Mouse (Mus musculus): ENCODE data around the gene Dcaf7. TPM values are rescaled to one million over a fixed set of nuclear protein-coding genes. Genes with fewer than 3 reads are reported as not detected.
A peak's percentile ranks its signal among the peaks of the same experiment; 100 is the strongest.
"Not testable (repeated sequence)": the region's sequence is repeated elsewhere in the genome, so short reads cannot be mapped to it uniquely, and the experiment has no call there.

Gene Dcaf7
- total RNA-seq (2021), result 50.3 and 58.0 TPM in 2 replicates
- long read RNA-seq, experiment 1, full-length matches to known transcripts, result 16 of 29 reads
- long read RNA-seq, experiment 1, partial matches to known transcripts, result 1 of 29 reads
- long read RNA-seq, experiment 1, other reads (novel, unspliced or antisense), result 12 of 29 reads
- long read RNA-seq, experiment 2, full-length matches to known transcripts, result 10 of 22 reads
- long read RNA-seq, experiment 2, partial matches to known transcripts, result 0 of 22 reads
- long read RNA-seq, experiment 2, other reads (novel, unspliced or antisense), result 12 of 22 reads

DNA sequence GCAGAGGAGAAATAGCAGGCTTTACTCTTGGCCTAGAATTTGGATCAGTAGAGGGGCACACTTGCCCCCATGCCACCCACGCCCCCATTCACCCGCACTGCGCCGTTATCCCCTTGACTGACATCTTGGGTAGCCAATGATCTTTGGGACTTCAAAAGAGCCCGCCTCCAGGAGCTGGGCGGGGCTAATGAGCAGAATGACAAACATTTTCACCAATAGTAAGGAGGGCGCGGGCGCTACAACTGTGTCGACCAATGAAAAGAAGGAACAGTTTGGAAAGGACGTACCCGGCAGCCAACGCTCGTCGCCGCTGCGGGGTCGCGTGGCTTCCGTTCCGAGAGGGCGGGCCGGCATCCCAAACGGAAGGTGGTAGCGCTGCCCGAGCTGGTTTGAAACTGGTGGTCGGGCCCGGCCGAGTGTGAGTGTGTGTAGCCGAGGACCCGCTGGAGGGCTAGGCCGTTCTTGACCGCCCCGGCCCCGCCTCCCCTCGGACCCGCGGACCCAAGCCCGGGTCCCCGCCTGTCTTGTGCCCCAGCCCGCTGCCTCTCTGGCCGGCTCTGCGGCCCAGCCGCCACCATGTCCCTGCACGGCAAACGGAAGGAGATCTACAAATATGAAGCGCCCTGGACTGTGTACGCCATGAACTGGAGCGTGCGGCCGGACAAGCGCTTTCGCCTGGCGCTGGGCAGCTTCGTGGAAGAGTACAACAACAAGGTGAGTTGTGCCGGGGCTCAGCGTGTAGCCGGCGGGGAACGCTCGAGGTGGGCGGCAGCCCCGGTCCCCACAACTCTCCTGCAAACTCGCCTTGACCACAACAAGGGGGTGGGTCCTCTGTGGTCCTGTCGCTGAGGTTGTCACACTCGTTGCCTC is at the start of gene Dcaf7:
Gene Dcaf7, plus strand, starts transcription at position 325 of the 870 bp plus-strand sequence.
- DNase-seq, result peak; percentile 97

DNA sequence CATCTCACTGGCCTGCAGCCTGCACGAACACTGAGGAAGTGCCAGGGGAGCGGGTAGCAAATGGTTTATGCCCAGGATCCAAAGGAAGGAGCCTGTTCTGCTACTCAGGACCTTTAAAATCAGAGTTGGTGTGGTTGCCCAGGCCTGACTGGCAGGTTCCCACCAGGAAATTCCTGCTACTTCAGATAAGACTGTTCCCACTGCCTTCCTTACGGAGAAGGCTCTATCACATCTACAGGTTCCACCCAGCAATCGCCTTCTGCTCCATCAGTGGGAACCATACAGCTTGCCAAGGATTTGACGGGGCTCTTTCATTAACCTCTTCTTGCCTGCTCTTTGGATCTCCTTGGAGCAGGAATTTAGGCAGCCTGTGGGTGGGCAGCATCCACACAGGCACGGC is 49.2 kb upstream of the Dcaf7 start:
- no peak for DNase-seq

DNA sequence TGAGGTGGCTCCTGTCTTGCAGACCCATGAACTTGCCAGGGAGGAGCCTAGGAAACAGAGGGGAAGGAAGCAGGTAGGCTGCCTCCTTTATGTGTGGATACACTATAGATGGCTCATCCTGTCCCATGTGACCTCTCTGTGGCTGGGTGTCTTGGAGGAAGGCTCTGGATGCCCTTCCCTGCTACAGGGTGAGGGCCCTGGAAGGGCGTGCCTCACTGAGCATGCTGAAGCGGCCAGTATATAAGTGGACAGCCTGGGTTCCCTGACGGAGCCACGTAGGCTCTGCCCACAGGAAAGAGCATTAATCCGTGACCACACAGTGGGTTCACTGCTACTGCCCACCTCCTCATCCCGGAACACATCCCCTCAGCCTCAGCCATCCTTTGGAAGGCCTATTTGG is 47.2 kb upstream of the Dcaf7 start:
- no peak for DNase-seq

DNA sequence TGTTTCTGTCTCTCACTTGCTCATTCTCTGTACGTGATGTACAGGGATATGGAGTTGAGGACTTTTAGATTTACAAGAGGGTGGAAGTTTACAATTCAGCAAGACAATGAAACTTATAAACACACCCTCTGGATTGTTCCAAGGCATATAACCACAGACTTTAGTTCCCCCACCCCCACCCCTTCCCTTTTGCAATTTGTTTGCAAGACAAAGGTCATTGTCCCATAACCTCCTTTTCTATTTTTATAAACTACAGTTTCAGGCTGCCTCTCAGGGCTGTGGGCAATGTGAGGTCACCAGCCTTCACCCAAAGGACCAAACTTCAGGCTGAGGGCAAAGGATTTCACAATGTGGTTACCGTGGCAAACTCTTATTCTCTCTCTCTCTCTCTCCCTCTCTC is 46.4 kb upstream of the Dcaf7 start:
- peak; percentile 31 for DNase-seq

DNA sequence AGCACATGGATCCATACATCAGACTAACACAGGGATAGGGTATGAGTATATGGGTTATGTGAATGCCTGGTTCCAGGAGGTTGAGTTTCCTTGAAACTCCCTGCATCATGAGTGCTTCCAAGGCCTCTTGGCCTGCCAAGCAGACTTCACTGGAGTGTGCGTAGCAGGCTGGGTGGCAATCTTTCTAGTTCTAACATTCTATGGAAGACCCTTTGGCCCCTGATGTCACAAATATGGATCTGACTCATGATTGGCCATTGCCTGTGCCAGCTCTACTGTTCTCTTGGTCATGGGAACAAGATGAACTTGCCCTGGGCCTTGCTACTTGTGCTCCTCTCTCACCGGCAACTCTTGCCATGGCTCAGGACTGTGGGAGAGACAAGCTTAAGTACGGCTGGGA is 42.3 kb upstream of the Dcaf7 start, which contains the start of gene Ace3:
Gene Ace3, plus strand, starts transcription at position 301 of the 400 bp plus-strand sequence.
- no peak for DNase-seq

DNA sequence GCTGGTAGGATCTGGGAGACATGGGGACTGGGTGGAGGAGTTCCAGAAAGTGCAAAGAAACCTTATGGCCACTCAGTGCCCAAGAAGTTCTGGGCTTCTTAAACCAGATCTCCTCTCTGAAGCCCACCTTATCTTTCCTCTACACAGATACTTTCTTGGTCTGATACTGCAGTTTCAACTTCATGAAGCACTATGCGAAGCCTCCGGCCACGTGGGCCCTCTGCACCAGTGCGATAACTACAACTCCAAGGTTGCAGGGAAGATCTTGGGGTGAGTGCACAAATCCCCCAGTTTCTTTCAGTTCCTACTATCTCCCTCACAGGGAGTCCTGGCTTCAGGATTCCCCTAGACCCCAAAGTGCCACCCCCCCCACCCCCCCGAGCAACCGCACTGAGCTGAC is 36.6 kb upstream of the Dcaf7 start:
- no peak for DNase-seq

DNA sequence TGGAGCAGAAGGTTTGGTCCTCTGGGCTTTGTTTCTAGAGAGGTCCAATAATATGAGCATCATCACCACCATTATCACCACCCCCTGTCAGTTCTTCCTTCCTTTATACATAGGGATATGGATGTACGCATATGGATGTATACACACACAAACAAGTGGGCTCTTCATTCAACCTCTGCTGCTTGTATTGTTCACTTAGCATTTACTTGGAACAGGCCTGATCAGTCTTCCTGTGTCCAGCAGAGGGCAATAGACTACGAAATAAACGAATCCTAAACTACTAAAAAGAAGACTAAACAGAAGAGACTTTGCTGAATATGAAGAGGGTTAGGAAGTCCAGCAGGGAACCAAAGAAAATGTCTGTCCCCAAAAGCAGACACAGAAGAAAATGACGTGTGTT is 35.0 kb upstream of the Dcaf7 start:
- DNase-seq, result no peak

DNA sequence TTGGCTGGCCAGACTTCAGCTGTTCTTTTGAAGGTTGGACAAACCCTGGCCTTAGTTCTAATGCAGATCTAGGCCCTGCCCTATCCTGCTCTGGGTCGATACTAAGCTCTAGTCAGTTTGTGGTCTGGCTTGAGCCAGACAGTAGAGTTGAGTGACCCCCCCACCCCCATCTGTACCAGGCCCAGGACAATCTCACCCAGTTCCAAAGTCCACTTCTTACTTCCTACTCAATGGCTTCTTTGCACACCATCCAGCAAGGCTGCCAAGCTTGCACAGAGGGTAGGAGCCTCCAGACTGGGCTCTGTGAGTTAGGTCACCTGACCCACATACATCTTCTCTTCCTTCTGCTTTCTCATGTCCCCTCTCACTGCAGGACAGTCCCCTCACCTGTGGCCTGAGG is 32.1 kb upstream of the Dcaf7 start:
- DNase-seq, result no peak

DNA sequence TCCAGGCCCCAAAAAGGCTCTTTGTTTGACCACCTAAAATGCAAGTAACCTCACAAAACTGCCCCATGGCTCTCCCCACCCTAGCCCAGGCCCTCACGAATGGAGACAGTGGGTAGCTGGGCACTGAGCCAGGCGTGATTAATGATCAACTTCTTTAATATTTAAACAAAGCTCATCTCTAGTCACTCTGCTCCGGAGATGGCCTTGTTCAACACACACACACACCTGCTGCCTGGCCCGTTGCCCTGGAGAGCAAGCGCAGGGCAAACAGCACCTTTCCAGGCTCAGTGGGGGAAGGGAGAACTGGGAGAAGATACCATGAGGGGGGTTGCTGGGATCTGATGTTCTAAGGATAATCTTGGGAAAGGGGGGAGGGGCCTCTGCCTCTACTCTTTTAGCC is 30.7 kb upstream of the Dcaf7 start:
- DNase-seq, result no peak

DNA sequence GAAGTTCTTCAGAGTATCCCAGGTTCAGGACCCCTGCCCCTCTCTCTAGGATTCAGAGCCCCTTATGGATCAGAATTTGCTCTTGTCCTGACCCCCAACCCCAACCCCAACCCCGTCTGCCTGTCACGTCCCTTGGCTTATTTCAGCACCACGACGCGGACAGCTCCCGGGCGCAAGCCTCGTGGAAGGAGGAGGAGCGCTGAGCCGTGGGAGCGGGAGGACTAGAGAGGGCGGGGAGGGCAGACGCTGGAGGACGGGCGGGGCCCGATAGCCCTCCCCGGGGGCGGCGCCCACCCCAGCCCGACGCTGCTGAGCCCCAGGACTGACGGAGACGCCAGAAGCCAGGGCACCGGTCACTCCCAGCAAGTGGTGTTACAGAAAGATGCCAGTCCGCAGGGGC is 28.9 kb upstream of the Dcaf7 start, which contains the start of gene Kcnh6:
Gene Kcnh6, plus strand, starts transcription at position 304 of the 400 bp plus-strand sequence.
- DNase-seq, result peak; percentile 88

DNA sequence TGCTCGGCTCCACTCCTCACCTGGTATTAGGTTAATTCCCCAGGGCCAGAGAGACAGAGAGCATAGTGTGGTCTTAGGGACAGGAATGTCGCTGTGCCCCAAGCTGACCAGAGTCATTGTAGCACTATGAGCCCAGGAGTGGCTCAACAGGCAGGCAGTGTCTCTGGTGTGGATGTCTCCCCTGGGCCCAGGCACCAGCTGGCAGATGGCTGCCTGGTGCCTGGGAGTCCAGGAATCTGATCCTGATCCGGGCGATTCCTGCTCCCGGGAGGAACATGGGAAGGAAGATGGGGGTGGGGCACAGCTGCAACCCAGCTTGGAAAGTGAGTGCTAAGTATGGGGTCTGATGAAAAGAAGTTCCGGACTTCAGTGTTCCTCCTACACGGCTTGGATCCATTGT is 24.0 kb upstream of the Dcaf7 start:
- DNase-seq, result no peak

DNA sequence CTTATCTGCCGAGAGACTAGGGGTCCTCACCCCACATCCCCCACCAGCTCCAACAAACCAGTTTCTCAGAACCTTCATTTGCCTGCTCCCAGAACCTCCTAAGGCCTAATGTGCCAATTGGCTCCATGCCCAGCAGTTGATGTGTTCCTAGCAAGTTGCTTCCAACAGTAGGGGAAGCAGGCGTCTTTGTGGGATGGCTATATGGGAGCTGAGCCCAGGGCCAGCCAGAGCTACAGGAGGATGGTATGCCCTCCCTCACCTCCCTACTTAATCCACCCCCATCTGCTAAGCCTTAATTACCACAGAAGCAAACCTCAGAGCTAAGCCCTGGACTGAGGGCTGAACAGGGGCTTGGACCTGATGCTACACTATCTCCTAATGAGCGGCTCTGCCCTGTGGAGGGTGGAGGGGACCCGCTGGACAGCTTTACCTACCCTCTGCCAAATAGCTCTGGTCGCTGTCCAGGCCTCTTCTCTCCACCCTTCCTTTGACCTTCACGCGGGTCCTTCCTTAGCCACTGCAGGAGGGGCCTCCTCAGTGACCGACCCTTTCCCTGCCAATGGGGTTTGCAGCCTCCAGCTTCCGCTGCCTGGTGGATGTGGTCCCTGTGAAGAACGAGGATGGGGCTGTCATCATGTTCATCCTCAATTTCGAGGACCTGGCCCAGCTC is 23.0 kb upstream of the Dcaf7 start:
- DNase-seq, result peak; percentile 65

DNA sequence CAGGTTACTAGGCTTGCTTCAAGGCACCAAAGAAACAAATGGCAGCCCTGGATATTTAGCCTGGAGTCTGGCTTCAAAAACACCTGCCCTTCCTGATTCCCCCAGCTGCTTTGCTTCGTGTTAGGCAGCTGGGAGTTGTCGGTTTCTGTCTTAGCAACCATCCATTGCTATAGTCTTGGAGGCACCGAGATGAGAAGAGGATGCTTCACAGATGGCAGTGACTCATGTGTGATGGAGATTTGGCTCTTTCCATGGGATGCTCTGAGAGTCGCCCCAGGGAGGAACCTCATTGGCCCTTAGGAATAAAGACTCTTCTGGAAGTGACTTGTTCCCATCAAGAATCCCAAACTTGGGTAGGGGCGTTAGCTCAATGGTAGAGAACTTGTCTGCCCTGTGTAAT is 20.2 kb upstream of the Dcaf7 start:
- DNase-seq, result no peak

DNA sequence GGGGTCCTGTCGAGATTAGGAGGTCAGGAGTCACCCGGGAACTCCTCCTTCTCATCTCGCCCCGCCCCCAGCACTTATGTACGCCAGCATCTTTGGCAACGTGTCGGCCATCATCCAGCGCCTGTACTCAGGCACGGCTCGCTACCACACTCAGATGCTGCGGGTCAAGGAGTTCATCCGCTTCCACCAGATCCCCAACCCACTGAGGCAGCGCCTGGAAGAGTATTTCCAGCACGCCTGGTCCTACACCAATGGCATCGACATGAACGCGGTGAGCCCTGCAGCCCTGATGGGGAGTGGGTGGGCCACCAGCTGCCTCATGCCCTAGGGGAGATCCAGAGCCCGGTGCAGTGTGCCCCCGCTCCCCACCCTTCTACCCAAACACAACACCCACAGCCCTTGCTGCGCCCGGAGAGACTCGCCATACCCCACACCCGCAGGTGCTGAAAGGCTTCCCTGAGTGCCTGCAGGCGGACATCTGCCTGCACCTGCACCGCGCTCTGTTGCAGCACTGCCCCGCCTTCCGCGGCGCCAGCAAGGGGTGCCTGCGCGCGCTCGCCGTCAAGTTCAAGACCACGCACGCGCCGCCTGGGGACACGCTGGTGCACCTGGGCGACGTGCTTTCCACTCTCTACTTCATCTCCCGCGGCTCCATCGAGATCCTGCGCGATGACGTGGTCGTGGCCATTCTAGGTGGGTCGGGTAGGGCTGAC is 16.5 kb upstream of the Dcaf7 start:
- peak; percentile 17 for DNase-seq

DNA sequence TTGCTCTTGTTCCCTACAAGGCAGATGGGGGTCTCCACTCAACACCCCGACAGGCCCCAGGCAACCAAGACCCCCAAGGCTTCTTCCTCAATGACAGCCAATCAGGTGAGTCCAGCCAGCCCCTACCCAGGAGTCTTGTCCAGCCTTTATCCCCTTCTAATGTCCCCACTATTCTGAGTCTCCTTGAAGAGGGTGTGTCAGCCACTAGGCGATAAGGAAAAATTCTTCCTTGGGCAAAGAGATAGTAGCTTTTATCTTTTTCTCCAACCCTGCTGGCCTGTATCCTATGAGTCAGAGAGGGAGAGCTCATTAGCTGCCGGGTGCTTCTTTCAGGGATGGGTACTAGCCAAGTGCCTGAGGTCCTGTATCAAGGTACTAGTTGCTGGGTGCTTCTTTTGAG is 10.9 kb upstream of the Dcaf7 start:
- no peak for DNase-seq

DNA sequence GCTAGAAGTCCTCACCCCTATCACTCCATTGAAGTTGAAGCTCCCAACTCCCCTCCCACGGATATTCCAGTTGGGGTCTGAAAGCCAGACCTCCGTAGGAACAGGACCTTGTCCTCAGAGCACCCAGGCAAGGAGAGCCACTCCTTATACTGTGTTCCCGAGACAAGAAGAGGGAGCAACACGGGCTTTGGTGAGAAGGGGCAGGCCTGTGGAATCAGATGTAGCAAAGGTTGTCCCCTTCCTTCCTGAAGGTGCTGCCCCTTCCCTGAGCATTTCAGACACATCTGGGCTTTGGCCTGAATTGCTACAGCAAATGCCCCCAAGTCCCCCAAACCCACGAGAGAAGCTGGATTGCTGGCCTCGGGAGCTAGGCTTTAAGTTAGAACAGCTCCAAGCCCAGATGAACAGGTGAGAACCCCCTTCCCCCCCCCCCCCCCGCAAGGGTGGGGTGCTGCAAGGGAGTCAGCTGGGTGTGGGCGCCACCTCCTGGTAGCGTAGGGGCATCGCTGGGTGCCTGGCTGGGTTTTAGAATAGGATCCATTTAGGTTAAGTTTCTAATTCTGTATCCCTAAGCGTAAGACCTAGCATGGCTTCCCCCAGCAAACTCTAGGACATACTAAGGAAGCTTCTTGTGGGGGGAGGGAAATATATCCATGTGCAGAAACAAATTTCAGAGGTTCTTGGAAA is 10.1 kb upstream of the Dcaf7 start:
- peak; percentile 82 for DNase-seq

DNA sequence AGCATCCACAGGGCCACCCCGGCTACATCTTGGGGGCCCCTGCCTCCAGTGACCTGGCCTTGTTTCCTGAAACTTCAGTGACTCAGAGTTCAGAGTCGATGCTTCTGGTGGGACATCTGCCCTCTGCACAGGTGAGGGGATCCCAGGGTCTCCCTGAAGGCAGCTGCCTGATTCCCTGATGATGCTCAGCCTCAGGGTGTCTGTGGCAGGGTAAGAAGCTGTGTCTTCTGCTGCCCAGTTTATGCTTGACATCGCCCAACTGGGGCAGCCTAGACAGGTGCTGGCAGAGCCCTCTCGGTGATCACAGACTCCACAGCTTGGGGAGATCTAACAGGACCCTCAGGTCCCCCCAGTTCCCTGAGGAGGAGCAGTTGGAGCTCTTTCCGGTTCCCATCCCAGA is 9.1 kb upstream of the Dcaf7 start:
- DNase-seq, result no peak

DNA sequence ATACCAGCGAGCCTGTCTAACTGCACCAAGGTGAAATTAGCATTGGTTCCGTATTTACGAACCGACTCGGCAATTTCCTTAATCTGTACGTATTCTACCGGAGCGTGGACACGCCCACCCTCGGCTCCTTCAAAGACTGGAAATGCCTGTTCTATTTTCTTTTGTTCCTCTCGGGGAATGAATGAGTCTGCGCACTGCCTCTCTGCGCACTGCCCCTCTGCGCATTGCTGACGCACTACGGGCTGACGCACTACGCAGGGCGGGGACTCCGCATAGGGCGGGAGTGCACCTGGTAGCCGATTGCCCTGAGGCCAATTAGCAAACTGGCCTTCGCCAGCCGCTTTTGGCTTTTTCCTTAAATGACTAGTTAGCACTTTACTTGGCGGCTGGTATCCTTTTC is 4.6 kb upstream of the Dcaf7 start:
- not testable (repeated sequence) for DNase-seq

DNA sequence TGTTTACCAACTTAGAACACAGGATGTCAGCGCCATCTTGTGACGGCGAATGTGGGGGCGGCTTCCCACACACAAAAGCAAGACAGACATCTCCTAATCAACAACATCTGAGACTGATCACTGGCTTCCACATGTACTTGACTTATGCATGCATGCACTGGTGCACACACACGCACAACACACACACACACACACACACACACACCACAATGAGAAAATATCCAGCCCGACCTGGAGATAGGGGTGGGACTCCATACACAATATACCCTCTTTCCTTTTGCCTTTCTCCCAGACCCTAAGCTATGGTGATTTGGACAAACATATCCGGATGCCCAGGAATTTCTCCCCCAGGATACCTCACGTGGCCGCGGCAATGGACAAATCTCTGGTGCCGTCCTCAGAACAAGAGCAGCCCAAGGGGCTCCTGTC is 3.2 kb upstream of the Dcaf7 start:
- DNase-seq, result no peak

DNA sequence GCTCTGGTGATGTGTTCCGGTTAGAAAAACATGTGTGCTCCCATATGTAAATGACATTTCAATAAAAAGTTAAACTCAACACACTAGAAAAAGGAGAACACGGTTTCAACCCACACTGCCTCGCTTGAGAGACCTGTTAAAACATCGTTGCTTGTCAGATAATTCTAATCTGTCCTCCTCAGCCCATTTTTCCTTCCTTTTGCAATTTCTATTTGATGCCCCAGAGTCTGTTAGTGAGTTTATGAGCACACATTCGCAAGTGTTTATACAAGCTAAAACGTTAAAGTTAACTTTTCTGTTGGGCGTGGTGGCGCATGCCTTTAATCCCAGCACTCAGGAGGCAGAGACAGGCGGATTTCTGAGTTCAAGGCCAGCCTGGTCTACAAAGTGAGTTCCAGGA is 1.7 kb upstream of the Dcaf7 start:
- DNase-seq, result no peak

DNA sequence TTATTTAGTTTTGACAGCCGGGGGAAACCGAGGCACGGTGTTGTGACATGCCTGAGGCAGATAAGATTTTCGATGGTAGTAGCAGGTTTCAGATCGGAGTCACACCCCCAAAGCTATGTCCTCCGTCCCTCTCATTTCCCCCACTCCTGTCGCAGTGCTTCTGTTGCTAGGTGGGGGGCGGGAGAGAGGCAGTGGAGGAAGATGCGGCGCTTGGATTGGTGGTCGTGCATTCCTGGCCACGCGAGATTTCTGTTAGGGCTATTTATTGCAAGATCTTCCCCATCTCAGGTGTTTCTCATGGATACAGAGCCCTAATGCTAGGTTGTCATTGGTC is 713 bp downstream of the Dcaf7 start:
- DNase-seq, result peak; percentile 84

DNA sequence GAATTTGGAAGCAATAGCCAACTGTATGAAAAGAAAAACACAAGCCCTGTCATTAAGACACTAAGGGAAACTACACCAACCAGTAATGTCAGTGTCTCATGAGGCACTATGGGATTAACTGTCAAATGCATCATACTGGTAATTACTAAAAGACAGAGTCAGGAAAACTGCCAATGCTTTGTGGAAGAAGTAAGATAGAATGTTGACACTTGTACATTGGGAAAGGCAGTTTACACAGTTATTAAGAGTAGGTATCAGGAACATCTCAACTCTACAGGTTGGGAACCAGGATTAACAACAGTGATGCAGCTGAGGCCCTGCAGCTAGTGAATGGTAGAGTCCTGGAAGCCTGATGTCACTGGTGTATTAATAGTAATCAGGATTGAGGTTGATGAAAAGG is 7.7 kb downstream of the Dcaf7 start:
- no peak for DNase-seq

All from adrenal gland, postnatal 14 days (tissue).